Mouse (Mus musculus) myocyte (in vitro differentiated cells): ENCODE results near the gene Kntc1. TPM values are rescaled to one million over a fixed set of nuclear protein-coding genes. Genes with fewer than 3 reads are reported as not detected.
"Not testable (repeated sequence)": the region's sequence is repeated elsewhere in the genome, so short reads cannot be mapped to it uniquely, and the experiment has no call there.

ENCODE experiments used
- H3K27me3 ChIP-seq: one replicate; pipeline ENCODE4 v1.6.1; 2011; ENCODE audit not compliant: control insufficient read depth, insufficient read depth, insufficient read length
- H3K36me3 ChIP-seq: one replicate; pipeline ENCODE4 v1.6.1; 2011; ENCODE audit not compliant: control insufficient read depth, insufficient read depth
- H3K4me2 ChIP-seq: one replicate; pipeline ENCODE4 v1.6.1; 2011; ENCODE audit warnings: low read depth, control low read depth
- H3K4me3 ChIP-seq: one replicate; pipeline ENCODE4 v1.5.1; 2011; ENCODE audit warnings: mild to moderate bottlenecking, control low read depth, moderate library complexity
- H3K79me2 ChIP-seq: one replicate; pipeline ENCODE4 v1.6.1; 2011; ENCODE audit not compliant: control insufficient read depth, insufficient read depth
- H3ac ChIP-seq: one replicate; pipeline ENCODE4 v1.6.1; 2011; ENCODE audit not compliant: control insufficient read depth, insufficient read length
- CEBPB ChIP-seq: IDR thresholded peaks from 2 replicates; pipeline ENCODE4 v1.6.1; 2011; ENCODE audit warnings: mild to moderate bottlenecking, moderate library complexity; ENCODE audit not compliant: poor library complexity, insufficient read depth, severe bottlenecking
- E2F4 ChIP-seq: IDR thresholded peaks from one replicate; pipeline ENCODE4 v1.6.1; 2011; ENCODE audit warnings: mild to moderate bottlenecking, control low read depth, moderate library complexity; ENCODE audit not compliant: insufficient read depth
- MAX ChIP-seq: IDR thresholded peaks from one replicate; pipeline ENCODE4 v1.6.1; 2011; ENCODE audit warnings: low read depth, mild to moderate bottlenecking, control low read depth
- MYOD1 ChIP-seq, 3 experiments: IDR thresholded peaks; one replicate each; pipeline ENCODE4 v1.6.1; 2011; ENCODE audit warnings: control low read depth in 2 of 3, low read depth in 2 of 3, mild to moderate bottlenecking in 2 of 3, moderate library complexity in 1 of 3; ENCODE audit not compliant: insufficient read length in 2 of 3, control insufficient read depth in 1 of 3
- MYOG ChIP-seq, 3 experiments: IDR thresholded peaks; one replicate each; pipeline ENCODE4 v1.6.1; 2011; ENCODE audit warnings: control low read depth in 2 of 3, low read depth in 2 of 3, mild to moderate bottlenecking in 2 of 3; ENCODE audit not compliant: insufficient read length in 2 of 3, control insufficient read depth in 1 of 3, insufficient read depth in 1 of 3
- POLR2A ChIP-seq: IDR thresholded peaks from one replicate; pipeline ENCODE4 v1.6.1; 2011; ENCODE audit warnings: low read depth, mild to moderate bottlenecking, control low read depth, moderate library complexity; ENCODE audit not compliant: insufficient read length
- POLR2AphosphoS2 ChIP-seq: IDR thresholded peaks from one replicate; pipeline ENCODE4 v1.6.1; 2011; ENCODE audit warnings: low read depth, control low read depth; ENCODE audit not compliant: insufficient read length
- REST ChIP-seq: IDR thresholded peaks from one replicate; pipeline ENCODE4 v1.6.1; 2011; ENCODE audit warnings: mild to moderate bottlenecking, control low read depth, moderate library complexity; ENCODE audit not compliant: insufficient read depth, insufficient read length
- SRF ChIP-seq: IDR thresholded peaks from one replicate; pipeline ENCODE4 v1.6.1; 2011; ENCODE audit warnings: low read depth; ENCODE audit not compliant: control insufficient read depth, insufficient read length
- TCF12 ChIP-seq: IDR thresholded peaks from one replicate; pipeline ENCODE4 v1.6.1; 2011; ENCODE audit warnings: mild to moderate bottlenecking, control low read depth; ENCODE audit not compliant: poor library complexity, insufficient read depth, severe bottlenecking
- TCF3 ChIP-seq: IDR thresholded peaks from one replicate; pipeline ENCODE4 v1.6.1; 2011; ENCODE audit warnings: low read depth, control low read depth; ENCODE audit not compliant: insufficient read length
- USF1 ChIP-seq: IDR thresholded peaks from one replicate; pipeline ENCODE4 v1.6.1; 2011; ENCODE audit warnings: low read depth, mild to moderate bottlenecking, control low read depth, moderate library complexity
- polyA plus RNA-seq: library from polyadenylated mRNA; unstranded; fragments of >200 nt; fragmentation: generic; extraction: Trizol; gene quantifications from one replicate; pipeline ENCODE4 v1.2.1, GENCODE M21; 2012; ENCODE audit warnings: missing spikeins

The Kntc1 gene
- polyA plus RNA-seq, 1 experiment, result 6.5 TPM

DNA sequence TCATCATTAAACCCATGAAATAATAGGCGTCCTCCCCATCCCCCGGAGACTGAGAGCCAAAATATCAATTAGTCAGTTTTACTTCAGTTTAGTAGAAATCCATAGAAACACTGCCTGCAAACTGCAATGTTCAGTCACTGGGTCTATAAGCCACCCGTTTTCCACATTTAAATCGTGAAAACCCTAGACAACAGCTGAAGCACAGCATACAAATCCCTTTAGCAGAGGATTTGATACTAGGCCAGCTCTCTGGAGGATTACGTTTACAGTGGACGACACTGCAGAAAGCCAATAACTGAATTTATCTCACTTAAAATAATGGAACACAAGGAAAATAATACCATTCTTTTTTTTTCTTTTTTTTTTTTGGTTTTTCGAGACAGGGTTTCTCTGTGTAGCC is 1.9 kb upstream of the Kntc1 start:
- no peak overlapping the region for H3ac ChIP-seq
- H3K36me3 ChIP-seq, result peaks cover 24% of the 10 kb centered on the region
- peak overlapping the region; percentile 96 for H3K4me3 ChIP-seq
- TF ChIP-seq POLR2A (no peak), POLR2AphosphoS2 (no peak)
- peak overlapping the region; percentile 92 for H3K4me2 ChIP-seq
- peaks cover 72% of the 10 kb centered on the region for H3K79me2 ChIP-seq
- no peaks in the 10 kb centered on the region for H3K27me3 ChIP-seq

DNA sequence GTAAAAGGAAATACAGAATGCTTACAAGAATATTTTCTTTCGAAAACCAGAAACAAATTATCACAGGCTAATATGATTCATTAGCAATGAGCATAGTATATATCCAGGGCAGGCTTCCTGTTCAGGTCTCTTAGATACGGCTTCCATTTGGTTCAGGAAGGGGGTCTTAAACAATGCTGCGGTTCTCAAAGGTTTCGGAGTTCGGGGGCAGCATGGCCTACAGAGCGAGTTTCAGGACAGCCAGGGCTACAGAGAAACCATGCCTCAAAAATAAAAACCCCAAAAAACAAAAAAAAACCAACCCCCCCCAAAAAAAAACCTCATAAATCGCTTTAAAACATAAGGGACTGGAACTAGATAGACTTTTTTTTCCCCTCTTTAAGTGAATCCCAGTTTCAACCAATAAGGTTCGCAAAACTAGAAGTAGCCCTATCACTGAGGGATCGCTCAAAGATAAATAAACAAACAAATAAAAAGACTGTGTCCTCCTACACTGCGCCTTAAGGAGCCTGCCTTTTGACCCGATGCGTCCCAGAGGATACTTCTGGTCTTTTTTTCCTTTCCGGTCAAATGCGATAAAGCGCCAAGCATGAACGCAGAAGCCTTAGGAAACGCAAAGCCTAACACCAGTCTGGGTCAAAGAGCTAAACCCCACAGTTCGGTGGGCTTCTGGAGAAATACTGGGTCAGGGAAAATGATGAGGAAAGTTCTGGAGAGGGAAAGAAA is 1.0 kb upstream of the Kntc1 start:
- Histone ChIP-seq H3ac (peak overlapping the region; percentile 75), H3K4me2 (peak overlapping the region; percentile 92), H3K79me2 (peaks cover 65% of the 10 kb centered on the region), H3K27me3 (no peaks in the 10 kb centered on the region), H3K36me3 (peaks cover 15% of the 10 kb centered on the region), H3K4me3 (peak overlapping the region; percentile 96)
- TF ChIP-seq MYOD1 (IDR thresholded peaks at IDR 0.05; ENCODE audit: control insufficient read depth in 1 of 3, insufficient read length in 2 of 3, low read depth in 2 of 3), result no peak
- TF ChIP-seq POLR2AphosphoS2, result no peak
- no peak for TF ChIP-seq SRF
- no peak for TF ChIP-seq POLR2A
- TF ChIP-seq TCF3, result no peak
- TF ChIP-seq MAX, result no peak

DNA sequence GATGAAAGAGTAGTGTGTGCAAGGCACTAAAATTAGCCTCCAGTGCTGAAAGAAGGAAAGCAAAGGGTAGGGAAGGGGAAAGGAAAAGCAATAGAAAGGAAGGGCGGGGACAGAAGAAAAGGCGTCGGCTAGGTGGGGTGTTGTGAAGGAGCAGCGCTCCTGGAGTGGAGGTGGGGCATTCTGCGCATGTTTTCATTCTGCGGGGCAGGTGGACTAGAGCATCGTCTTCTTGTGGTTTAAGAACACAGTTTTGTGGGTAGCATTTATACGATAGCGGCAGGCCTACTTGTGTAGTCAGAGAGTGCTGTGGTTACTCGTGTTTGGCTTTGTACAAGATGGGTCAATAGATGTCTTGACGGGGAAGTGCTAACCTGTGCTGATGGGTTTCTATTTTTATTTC is 16.0 kb downstream of the Kntc1 start:
- Histone ChIP-seq H3K36me3 (no peaks in the 10 kb centered on the region), H3ac (no peak overlapping the region), H3K79me2 (no peaks in the 10 kb centered on the region), H3K27me3 (no peaks in the 10 kb centered on the region), H3K4me3 (no peak overlapping the region), H3K4me2 (no peak overlapping the region)
- TF ChIP-seq MYOG (IDR thresholded peaks at IDR 0.05; ENCODE audit: control insufficient read depth in 1 of 3, insufficient read depth in 1 of 3, insufficient read length in 2 of 3, low read depth in 2 of 3), result peak in 1 of 3 experiments; percentile 5
- TF ChIP-seq SRF, result no peak

DNA sequence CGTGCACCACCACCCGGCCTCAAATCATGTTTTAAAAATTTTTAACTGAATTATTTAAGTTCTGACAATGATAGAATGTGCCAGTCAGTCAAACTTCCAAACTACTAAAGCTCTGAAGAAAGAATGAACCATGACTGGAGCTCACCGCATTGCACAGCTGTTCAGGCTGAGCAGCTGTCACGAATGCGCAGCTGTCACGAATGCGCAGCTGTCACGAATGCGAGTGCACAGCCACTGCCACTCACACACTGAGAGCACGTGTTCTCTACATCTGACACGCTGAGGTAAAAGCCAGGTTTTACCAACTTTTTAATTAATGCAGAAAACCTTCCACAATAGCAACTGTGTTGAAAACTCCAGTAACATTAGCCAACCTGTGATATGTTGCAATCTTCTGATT is 16.9 kb downstream of the Kntc1 start:
- not testable (repeated sequence) for H3K4me2 ChIP-seq, H3K4me3 ChIP-seq, H3K79me2 ChIP-seq, H3K27me3 ChIP-seq, H3K36me3 ChIP-seq, H3ac ChIP-seq
- peak; percentile 80 for TF ChIP-seq TCF3
- TF ChIP-seq MYOG (IDR thresholded peaks at IDR 0.05; ENCODE audit: control insufficient read depth in 1 of 3, insufficient read depth in 1 of 3, insufficient read length in 2 of 3, low read depth in 2 of 3), result peak; percentile 37 to 84 (median 80)
- peak in 2 of 3 experiments; percentile 82 to 84 for TF ChIP-seq MYOD1 (IDR thresholded peaks at IDR 0.05; ENCODE audit: control insufficient read depth in 1 of 3, insufficient read length in 2 of 3, low read depth in 2 of 3)
- TF ChIP-seq TCF12, result peak; percentile 88

DNA sequence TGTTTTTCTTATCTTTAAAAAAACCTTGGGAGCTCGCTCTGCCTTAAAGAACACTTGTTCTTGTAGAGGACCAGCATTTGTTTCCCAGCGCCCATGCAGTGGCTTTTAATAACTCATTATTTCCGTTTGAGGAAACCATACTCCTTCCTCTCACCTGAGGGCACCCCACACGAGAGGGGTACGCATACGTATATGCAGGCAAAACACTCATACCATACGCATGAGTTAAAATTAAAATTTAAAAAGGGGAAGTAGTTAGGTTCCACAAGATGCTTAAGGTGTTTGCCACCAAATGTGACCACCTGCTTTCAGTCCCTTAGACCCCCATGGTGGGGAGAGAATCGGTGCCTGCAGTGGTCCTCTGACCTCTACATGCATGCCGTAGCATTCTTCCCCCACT is 23.9 kb downstream of the Kntc1 start:
- Histone ChIP-seq H3K36me3 (peaks cover 13% of the 10 kb centered on the region), H3K27me3 (no peaks in the 10 kb centered on the region), H3K4me3 (no peak overlapping the region), H3K79me2 (no peaks in the 10 kb centered on the region), H3K4me2 (no peak overlapping the region), H3ac (no peak overlapping the region)
- TF ChIP-seq USF1, result no peak
- no peak for TF ChIP-seq MYOG (IDR thresholded peaks at IDR 0.05; ENCODE audit: control insufficient read depth in 1 of 3, insufficient read depth in 1 of 3, insufficient read length in 2 of 3, low read depth in 2 of 3)
- no peak for TF ChIP-seq TCF3
- no peak for TF ChIP-seq CEBPB
- TF ChIP-seq SRF, result no peak
- TF ChIP-seq MAX, result no peak
- TF ChIP-seq TCF12, result no peak
- TF ChIP-seq MYOD1 (IDR thresholded peaks at IDR 0.05; ENCODE audit: control insufficient read depth in 1 of 3, insufficient read length in 2 of 3, low read depth in 2 of 3), result no peak
- no peak for TF ChIP-seq REST
- no peak for TF ChIP-seq E2F4
- TF ChIP-seq POLR2AphosphoS2, result no peak
- no peak for TF ChIP-seq POLR2A
